Mouse (Mus musculus) ES-Bruce4 (cell line): Measurements from ENCODE around the gene Tnfrsf17.

Experiments
- CTCF ChIP-seq: IDR thresholded peaks from one replicate; pipeline ENCODE4 v1.8.1; 2011; ENCODE audit warnings: low read depth, low read length
- EP300 ChIP-seq: IDR thresholded peaks from 2 replicates; pipeline ENCODE4 v1.6.1; 2011; ENCODE audit warnings: low read depth, low read length; ENCODE audit not compliant: insufficient read depth
- POLR2A ChIP-seq: IDR thresholded peaks from one replicate; pipeline ENCODE4 v1.8.1; 2011; ENCODE audit warnings: low read length; ENCODE audit not compliant: insufficient read depth

- no peak for TF ChIP-seq CTCF
- TF ChIP-seq POLR2A = no peak
- TF ChIP-seq EP300 = no peak
Observed at GRCm38 (mm10) chr16:11284881-11285280, 28.7 kb upstream of the Tnfrsf17 start.
